Mouse (Mus musculus) v-Abl transformed pro-B cells (cell line): ENCODE data around the gene Isl1.

Experiments
- in situ Hi-C, 2 experiments: fragments of 400-800 bp; cut with MboI; formaldehyde crosslinking; loops; one replicate each; pipeline ENCODE4 v1.15.1; 2025; ENCODE audit not compliant: unreplicated experiment in 2 of 2

Gene Isl1

DNA sequence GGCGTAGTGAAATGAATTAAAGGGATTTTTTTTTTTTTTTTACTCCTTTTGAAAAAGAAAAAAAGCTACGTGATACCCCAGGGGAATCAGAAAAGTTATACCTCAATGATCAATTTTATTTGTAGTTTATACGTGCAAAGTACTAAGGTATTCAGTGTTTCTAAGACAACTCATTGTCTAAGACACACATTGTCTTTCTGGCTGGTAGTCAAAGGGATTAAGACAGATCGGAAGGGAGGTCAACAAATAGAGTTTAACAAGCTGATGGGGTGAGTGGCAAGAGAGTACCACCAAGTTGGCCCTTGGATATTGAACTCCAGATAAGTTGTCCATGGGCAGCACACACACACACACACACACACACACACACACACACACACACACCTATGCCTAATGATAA is 14.1 kb downstream of the Isl1 start:
- in situ Hi-C loops = no loop called here

DNA sequence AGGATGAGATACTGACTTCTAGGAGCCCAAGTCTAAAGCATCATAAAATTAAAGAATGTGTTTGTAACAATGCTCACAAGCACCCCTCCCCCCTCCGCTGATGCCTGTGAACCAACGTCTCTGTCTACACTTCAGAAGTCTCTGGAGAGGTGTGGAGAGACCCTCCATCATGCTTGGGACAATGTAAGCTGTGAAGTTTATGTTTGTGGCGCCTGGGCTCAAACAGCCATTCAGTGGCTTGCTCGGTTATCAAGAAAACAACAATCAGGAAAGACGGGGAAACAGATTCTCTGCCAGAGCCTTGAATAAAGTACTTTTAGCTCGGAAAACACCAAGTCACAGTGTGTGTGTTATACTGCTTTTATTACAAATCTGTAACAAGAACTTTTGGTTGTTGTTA is 14.8 kb downstream of the Isl1 start:
- in situ Hi-C loops = no loop called here

DNA sequence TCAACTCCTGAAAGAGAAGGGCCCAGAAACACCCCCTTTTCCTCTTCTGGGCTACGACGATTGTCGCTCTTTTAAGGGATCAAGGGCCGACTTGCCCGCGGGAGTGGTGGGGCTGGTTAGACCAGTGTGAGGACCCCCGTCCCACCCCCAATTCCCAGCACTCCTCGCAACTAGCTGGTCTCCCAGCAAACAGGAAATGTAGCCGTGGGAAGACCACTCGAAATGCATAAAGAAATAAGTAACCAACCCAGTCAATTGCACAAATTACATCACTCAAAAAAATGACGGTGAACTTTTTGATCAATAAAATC is 15.4 kb downstream of the Isl1 start:
- in situ Hi-C loops = no loop called here

DNA sequence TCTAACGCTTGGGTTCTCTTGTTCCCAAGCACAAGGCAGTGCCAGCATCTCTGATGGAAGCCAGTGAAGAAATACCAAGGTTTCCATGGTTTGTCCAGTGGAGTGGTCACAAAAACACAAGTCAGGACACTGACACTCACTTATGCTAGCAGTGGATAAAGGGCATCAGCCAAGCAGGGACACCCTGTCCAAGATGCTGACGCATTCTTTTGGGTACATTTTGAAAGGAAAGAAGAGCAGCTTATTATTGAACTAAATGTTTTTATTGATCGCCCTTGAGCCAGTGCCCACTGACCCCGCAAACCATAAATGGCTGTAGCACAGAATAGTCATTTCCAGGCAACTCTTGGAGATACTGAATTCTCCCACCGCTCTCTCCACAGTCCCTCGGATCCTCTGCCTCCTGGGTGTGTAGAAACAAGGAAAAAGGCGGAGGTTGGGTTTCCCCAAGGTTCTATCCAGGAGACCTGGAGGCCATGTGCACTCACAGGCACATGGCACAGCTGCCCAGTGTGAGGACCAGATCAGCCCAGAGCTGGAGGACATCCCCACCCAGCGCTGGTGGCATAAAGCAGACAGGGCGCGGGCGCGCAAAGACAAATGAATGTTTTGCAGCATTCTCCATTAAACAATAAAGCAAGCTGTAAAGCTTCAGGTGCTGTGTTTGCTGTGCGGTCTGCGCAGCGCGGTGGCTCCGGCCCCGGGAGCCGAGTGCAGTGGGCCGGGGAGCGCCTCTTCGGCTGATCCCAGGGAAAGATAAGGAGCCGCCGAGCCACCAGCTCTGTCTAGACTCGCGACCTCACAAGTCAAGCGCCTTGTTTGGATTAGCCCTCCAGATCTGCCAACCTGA is 16.0 kb downstream of the Isl1 start:
- in situ Hi-C loops = no loop called here

DNA sequence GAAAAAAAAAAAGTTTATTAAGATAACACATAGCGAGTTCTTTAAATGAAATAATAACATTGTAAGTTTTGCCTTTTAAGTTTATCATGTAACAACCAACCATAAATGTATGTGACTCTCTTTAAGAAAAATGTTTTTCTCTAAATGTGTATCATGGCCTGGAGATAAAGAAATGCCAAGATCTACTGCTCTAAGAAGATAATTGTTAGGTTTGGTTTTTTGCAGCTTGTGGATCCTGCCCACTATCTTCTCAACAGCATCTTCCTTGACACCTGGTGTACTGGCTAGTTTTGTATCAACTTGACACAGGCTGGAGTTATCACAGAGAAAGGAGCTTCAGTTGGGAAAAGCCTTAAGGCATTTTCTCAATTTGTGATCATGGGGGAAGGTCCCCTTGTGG is 19.8 kb downstream of the Isl1 start:
- in situ Hi-C loops = no loop called here

DNA sequence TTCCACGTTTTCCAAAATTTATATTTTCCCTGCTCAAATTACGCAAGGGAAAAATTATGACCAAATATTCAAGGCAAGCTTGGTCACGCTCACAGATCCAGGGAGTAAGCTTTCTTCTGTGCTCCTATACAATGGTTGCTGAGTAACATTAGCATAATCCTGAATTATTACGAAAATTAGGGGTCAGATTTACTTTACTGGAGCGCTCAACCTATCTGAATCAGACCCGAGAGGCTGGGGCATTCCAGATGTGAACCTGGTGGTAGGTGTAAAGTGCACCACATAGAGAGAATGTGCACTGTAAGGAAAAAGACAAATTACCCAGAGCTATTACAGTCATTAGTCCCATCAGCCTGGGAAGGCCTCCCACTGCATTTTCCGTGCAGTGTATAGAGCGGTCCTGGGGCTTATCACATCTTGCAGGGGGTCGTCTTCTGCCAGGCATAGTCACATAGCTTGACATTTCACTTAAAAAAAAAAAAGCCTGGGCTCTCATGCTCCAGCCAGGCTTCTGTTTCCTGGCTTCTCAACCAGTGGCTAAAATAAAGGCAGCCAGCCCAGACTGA is 30.2 kb downstream of the Isl1 start:
- in situ Hi-C loops = no loop called here
